Comparison of ENCODE assay signal across 28 mouse cellular contexts in the genomic region with DNA sequence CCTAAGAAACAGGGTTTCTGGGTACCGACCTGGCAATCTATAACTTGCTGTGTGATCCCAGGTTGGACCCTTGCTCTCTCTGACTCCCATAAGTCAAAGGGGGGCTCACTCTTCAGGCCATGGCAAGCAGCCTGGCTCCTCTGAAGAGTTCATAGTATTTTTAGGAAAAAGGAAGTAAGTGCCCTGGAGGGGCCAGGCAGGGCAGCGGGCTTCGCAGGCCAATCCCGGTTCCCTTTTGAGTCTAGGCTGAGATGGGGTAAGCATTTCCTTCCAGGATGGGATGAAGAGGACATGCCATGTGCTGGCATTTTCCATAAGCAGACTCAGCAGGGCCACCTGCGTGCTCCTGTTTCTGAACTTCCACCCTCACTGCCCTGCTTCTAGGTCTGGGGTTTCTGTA. TPM values are rescaled to one million over a fixed set of nuclear protein-coding genes. Genes with fewer than 3 reads are reported as not detected.
A peak's percentile ranks its signal among the peaks of the same experiment; 100 is the strongest.
DNase-seq lines count a peak whose midpoint lies in the region; ATAC-seq and TF ChIP-seq lines count a peak whose summit lies in the region.
"Had no signal": no experiment of that assay in that cellular context is flagged by ENCODE, and none has a peak within 500 bp of the region (broad histone marks: within the 10 kb centered on the region; RNA-seq: fewer than 3 reads in every experiment).

No protein-coding gene starts in this region.

- peak; percentile 46 for ATAC-seq in granulocyte monocyte progenitor cell, adult 5-6 weeks (replicated peaks; ENCODE audit: poor library complexity, severe bottlenecking)
- no peak for ATAC-seq in frontal cortex, adult (ENCODE audit: low TSS enrichment)
- no peak for ATAC-seq in heart, embryonic 11.5 days (replicated peaks; ENCODE audit: insufficient number of reproducible peaks, low FRiP score, low TSS enrichment)
- ATAC-seq: activated CD4-positive, CD25-positive, alpha-beta regulatory T cell, adult 4 months; intestine, embryonic 16.5 days had no signal

- peaks cover 32 to 73% of the 10 kb centered on the region in 2 experiments for H3K4me1 ChIP-seq in CH12.LX (ENCODE audit: control insufficient read depth in 1 of 2, insufficient read depth in 2 of 2)
- H3K4me1 ChIP-seq in bone marrow, adult 2 months (ENCODE audit: control insufficient read depth, insufficient read depth, low read length) = peaks cover 5% of the 10 kb centered on the region; the same call in 1 of the 2 replicates
- H3K4me1 ChIP-seq in heart, embryonic 11.5 days (ENCODE audit: control insufficient read depth, insufficient read depth, low read length) = no peaks in the 10 kb centered on the region

- H3K27me3 ChIP-seq in CH12.LX (replicated peaks) = peaks cover 2% of the 10 kb centered on the region
- H3K27me3 ChIP-seq in heart, embryonic 11.5 days (ENCODE audit: control insufficient read depth, insufficient read depth, low read length) = peaks cover 32% of the 10 kb centered on the region
- H3K27me3 ChIP-seq: embryonic facial prominence, embryonic 15.5 days; forebrain, embryonic 13.5 days had no signal

- TF ChIP-seq EP300 in CH12.LX (IDR thresholded peaks at IDR 0.05; ENCODE audit: low read length) = no peak

- intact Hi-C loops in left cerebral cortex, adult 2 months (cut with DNase I) = no loop called here
- intact Hi-C loops in left cerebral cortex, postnatal 10 days (cut with DNase I) = no loop called here

- dilution Hi-C loops in CH12.LX (cut with MboI; ENCODE audit: extremely low pct_ligation_motif_present, extremely low pct_unique_long_range_greater_than_20kb, low sequenced_read_pairs) = no loop called here

- no peak overlapping the region for H3K9ac ChIP-seq in CH12.LX (ENCODE audit: insufficient read depth, low read depth)
- no peak overlapping the region for H3K9ac ChIP-seq in heart, embryonic 11.5 days (ENCODE audit: low read depth, low read length)
- H3K9ac ChIP-seq: embryonic facial prominence, embryonic 15.5 days; liver, embryonic 15.5 days; lung, embryonic 14.5 days had no signal

- in situ Hi-C loops in CH12.LX (cut with MboI; ENCODE audit: low pct_ligation_motif_present, low pct_unique_long_range_greater_than_20kb, low sequenced_read_pairs) = loop anchor here (5.0 kb wide), 1 partner anchor 53 kb away; no protein-coding TSS in a partner anchor

- H3K79me2 ChIP-seq in CH12.LX (replicated peaks; ENCODE audit: control insufficient read depth, extremely low read depth, insufficient read depth, poor library complexity, severe bottlenecking) = no peaks in the 10 kb centered on the region

- no peak for TF ChIP-seq RAD21 in CH12.LX (IDR thresholded peaks at IDR 0.05; ENCODE audit: low read depth, low read length)

- no peak for DNase-seq in left cerebral cortex, adult 2 months (ENCODE audit: extremely low spot score in 1 of 2, low spot score in 2 of 2)
- no peak for DNase-seq in left cerebral cortex, postnatal 10 days (ENCODE audit: extremely low spot score in 1 of 2, low spot score in 2 of 2)
- no peak for DNase-seq in CH12.LX (ENCODE audit: extremely low read depth)
- DNase-seq: adrenal gland, adult 2 months; adrenal gland, postnatal 36 days; B cell, adult 2 months; cerebellum, adult 11 months; cerebellum, adult 9-10 months; gastrocnemius, postnatal 36 days; heart, postnatal 14 days; kidney, adult 8-10 months; kidney, postnatal 4 days; layer of hippocampus, adult 9-11 months; lung, embryonic 14.5 days; thymus, adult 18-20 months; thymus, postnatal 25 days had no signal

- H3K36me3 ChIP-seq in CH12.LX (replicated peaks in 1 of 2; ENCODE audit: control insufficient read depth in 1 of 2, insufficient read depth in 1 of 2, low read length in 1 of 2) = no peaks in the 10 kb centered on the region
- no peaks in the 10 kb centered on the region for H3K36me3 ChIP-seq in heart, embryonic 11.5 days (ENCODE audit: control insufficient read depth, insufficient read depth, low read length)
- H3K36me3 ChIP-seq: embryonic facial prominence, embryonic 10.5 days; embryonic facial prominence, embryonic 15.5 days; limb, embryonic 12.5 days; liver, embryonic 15.5 days had no signal

- 22% methylated on average over 5 of the region's 5 CpGs for whole genome bisulfite sequencing in bone marrow, adult 2 months
- 70% methylated on average over 5 of the region's 5 CpGs for WGBS in heart, embryonic 11.5 days (ENCODE audit: insufficient replicate concordance)

- H3K27ac ChIP-seq in left cerebral cortex, adult 2 months = peak overlapping the region; percentile 66; the same call in 1 of the 2 replicates
- H3K27ac ChIP-seq in CH12.LX (ENCODE audit: insufficient read depth, low read depth) = no peak overlapping the region
- H3K27ac ChIP-seq in bone marrow, adult 2 months (ENCODE audit: control insufficient read depth, insufficient read depth, low read depth, low read length, poor library complexity) = peak overlapping the region; percentile 2; the same call in 1 of the 2 replicates
- no peak overlapping the region for H3K27ac ChIP-seq in heart, embryonic 11.5 days (ENCODE audit: low read depth, low read length)
- H3K27ac ChIP-seq: embryonic facial prominence, embryonic 10.5 days; embryonic facial prominence, embryonic 15.5 days; forebrain, embryonic 13.5 days; kidney, postnatal 0 days; limb, embryonic 12.5 days; liver, embryonic 15.5 days had no signal

- no peak for TF ChIP-seq CTCF in left cerebral cortex, adult 2 months (IDR thresholded peaks at IDR 0.05)
- no peak for TF ChIP-seq CTCF in CH12.LX (conservative IDR thresholded peaks at IDR 0.05 in 1 of 2, IDR thresholded peaks at IDR 0.05 in 1 of 2; ENCODE audit: low read depth in 2 of 2, low read length in 2 of 2)
- no peak for TF ChIP-seq CTCF in bone marrow, adult 2 months (IDR thresholded peaks at IDR 0.05; ENCODE audit: control insufficient read depth, insufficient read depth, low read length)

- no peaks in the 10 kb centered on the region for H3K9me3 ChIP-seq in CH12.LX (replicated peaks; ENCODE audit: low read length)
- no peaks in the 10 kb centered on the region for H3K9me3 ChIP-seq in heart, embryonic 11.5 days (replicated peaks; ENCODE audit: control insufficient read depth, low read length)
- H3K9me3 ChIP-seq: embryonic facial prominence, embryonic 10.5 days; embryonic facial prominence, embryonic 15.5 days; forebrain, embryonic 13.5 days; limb, embryonic 12.5 days; liver, embryonic 15.5 days had no signal

- TF ChIP-seq POLR2A in CH12.LX (IDR thresholded peaks at IDR 0.05; ENCODE audit: low read depth, low read length) = no peak
- no peak for TF ChIP-seq POLR2A in bone marrow, adult 2 months (IDR thresholded peaks at IDR 0.05; ENCODE audit: borderline replicate concordance, control insufficient read depth, low read depth, low read length)

- no peak overlapping the region for H3K4me2 ChIP-seq in CH12.LX (ENCODE audit: insufficient read depth, low read depth, poor library complexity, severe bottlenecking)
- H3K4me2 ChIP-seq in heart, embryonic 11.5 days = no peak overlapping the region
- H3K4me2 ChIP-seq: embryonic facial prominence, embryonic 15.5 days; forebrain, embryonic 13.5 days; liver, embryonic 15.5 days; lung, embryonic 14.5 days had no signal

- no peak overlapping the region for H3K4me3 ChIP-seq in left cerebral cortex, adult 2 months
- H3K4me3 ChIP-seq in CH12.LX (replicated peaks in 1 of 3; ENCODE audit: low read depth in 2 of 3, low read length in 2 of 3, poor library complexity in 1 of 3) = no peak overlapping the region
- H3K4me3 ChIP-seq in bone marrow, adult 2 months (replicated peaks; ENCODE audit: control insufficient read depth, low read depth, low read length) = no peak overlapping the region
- no peak overlapping the region for H3K4me3 ChIP-seq in heart, embryonic 11.5 days (ENCODE audit: low read depth, low read length)
- H3K4me3 ChIP-seq: embryonic facial prominence, embryonic 10.5 days; embryonic facial prominence, embryonic 15.5 days; forebrain, embryonic 13.5 days; limb, embryonic 12.5 days; liver, embryonic 15.5 days had no signal

RNA-seq across cellular contexts. Expression of gene Sema4a, which starts 1.0 kb away (rescaled TPM):
- total RNA-seq in left cerebral cortex, adult 2 months (2021) = 10 to 100 TPM; 68.7 to 71.2 TPM
- total RNA-seq in left cerebral cortex, postnatal 10 days (2021) = 10 to 100 TPM; 46.5 to 52.6 TPM
- total RNA-seq in CH12.LX (2012; rRNA removed) (4.5 and 4.7 TPM in 2 replicates), CH12.LX (2014; rRNA removed) (2.3 and 3.5 TPM in 2 replicates)
- 7.1 and 7.9 TPM in 2 replicates for polyA plus RNA-seq in CH12.LX (2012; ENCODE audit: insufficient read length, low read depth)
- polyA plus RNA-seq in bone marrow, adult 2 months (2011; ENCODE audit: insufficient read depth, insufficient read length, low replicate concordance, missing spikeins) = 43.9 and 131 TPM in 2 replicates
- 24.0 and 38.5 TPM in 2 replicates for total RNA-seq in granulocyte monocyte progenitor cell, adult 5-6 weeks (2014; fragmentation: Nextera tagmentation)
- 25.1 and 35.7 TPM in 2 replicates for total RNA-seq in granulocyte monocyte progenitor cell, adult 5-6 weeks (2017)
- 0.80 and 0.92 TPM in 2 replicates for polyA plus RNA-seq in heart, embryonic 11.5 days (2014; fragmentation: Nextera tagmentation; extraction: Ambion mirVana)

RNA-seq across cellular contexts. Expression of gene Slc25a44, which starts 35.1 kb away (rescaled TPM):
- 10 to 100 TPM; 75.8 to 77.6 TPM for total RNA-seq in left cerebral cortex, adult 2 months (2021)
- total RNA-seq in left cerebral cortex, postnatal 10 days (2021) = 10 to 100 TPM; 60.3 to 62.5 TPM
- 8.9 and 11.5 TPM in 2 replicates for total RNA-seq in CH12.LX (2012; rRNA removed)
- total RNA-seq in CH12.LX (2014; rRNA removed) = 12.9 and 13.2 TPM in 2 replicates
- polyA plus RNA-seq in CH12.LX (2012; ENCODE audit: insufficient read length, low read depth) = 15.9 and 17.5 TPM in 2 replicates
- polyA plus RNA-seq in bone marrow, adult 2 months (2011; ENCODE audit: insufficient read depth, insufficient read length, low replicate concordance, missing spikeins) = 15.7 and 17.4 TPM in 2 replicates
- 13.1 and 13.5 TPM in 2 replicates for total RNA-seq in granulocyte monocyte progenitor cell, adult 5-6 weeks (2014; fragmentation: Nextera tagmentation)
- 11.6 and 13.8 TPM in 2 replicates for total RNA-seq in granulocyte monocyte progenitor cell, adult 5-6 weeks (2017)
- 14.8 and 15.6 TPM in 2 replicates for polyA plus RNA-seq in heart, embryonic 11.5 days (2014; fragmentation: Nextera tagmentation; extraction: Ambion mirVana)

RNA-seq across cellular contexts. Expression of gene Lmna, which starts 49.7 kb away (rescaled TPM):
- total RNA-seq in left cerebral cortex, adult 2 months (2021) = 10 to 100 TPM; 59.3 to 61.7 TPM
- 10 to 100 TPM; 47.2 to 48.6 TPM for total RNA-seq in left cerebral cortex, postnatal 10 days (2021)
- total RNA-seq in CH12.LX (2012; rRNA removed) = 60.7 and 67.7 TPM in 2 replicates
- total RNA-seq in CH12.LX (2014; rRNA removed) = 16.1 and 19.8 TPM in 2 replicates
- polyA plus RNA-seq in CH12.LX (2012; ENCODE audit: insufficient read length, low read depth) = 17.2 and 21.5 TPM in 2 replicates
- polyA plus RNA-seq in bone marrow, adult 2 months (2011; ENCODE audit: insufficient read depth, insufficient read length, low replicate concordance, missing spikeins) = 58.9 and 69.6 TPM in 2 replicates
- total RNA-seq in granulocyte monocyte progenitor cell, adult 5-6 weeks (2014; fragmentation: Nextera tagmentation) = not detected in 2 replicates
- total RNA-seq in granulocyte monocyte progenitor cell, adult 5-6 weeks (2017) = 0.41 and 1.6 TPM in 2 replicates
- polyA plus RNA-seq in heart, embryonic 11.5 days (2014; fragmentation: Nextera tagmentation; extraction: Ambion mirVana) = 78.2 and 82.0 TPM in 2 replicates

RNA-seq across cellular contexts. Expression of gene Pmf1, which starts 49.9 kb away (rescaled TPM):
- 1 to 10 TPM; 6.5 to 6.6 TPM for total RNA-seq in left cerebral cortex, adult 2 months (2021)
- 10 to 100 TPM; 10.3 to 11.5 TPM for total RNA-seq in left cerebral cortex, postnatal 10 days (2021)
- 99.1 and 99.9 TPM in 2 replicates for total RNA-seq in CH12.LX (2012; rRNA removed)
- 102 and 104 TPM in 2 replicates for total RNA-seq in CH12.LX (2014; rRNA removed)
- 135 and 144 TPM in 2 replicates for polyA plus RNA-seq in CH12.LX (2012; ENCODE audit: insufficient read length, low read depth)
- 60.1 and 67.5 TPM in 2 replicates for polyA plus RNA-seq in bone marrow, adult 2 months (2011; ENCODE audit: insufficient read depth, insufficient read length, low replicate concordance, missing spikeins)
- total RNA-seq in granulocyte monocyte progenitor cell, adult 5-6 weeks (2014; fragmentation: Nextera tagmentation) = 115 and 122 TPM in 2 replicates
- total RNA-seq in granulocyte monocyte progenitor cell, adult 5-6 weeks (2017) = 128 and 141 TPM in 2 replicates
- polyA plus RNA-seq in heart, embryonic 11.5 days (2014; fragmentation: Nextera tagmentation; extraction: Ambion mirVana) = 115 and 118 TPM in 2 replicates

Comparison
In these comparisons a context has a peak if more than half of its experiments do, and no peak if none do; other contexts are left out.
1. H3K27ac ChIP-seq: peak in left cerebral cortex, adult 2 months (single experiment) and bone marrow, adult 2 months (single experiment); none in CH12.LX (single experiment) and heart, embryonic 11.5 days (single experiment).
2. RNA of gene Sema4a, which starts 1.0 kb away (total RNA-seq): 68.7 to 71.2 TPM in left cerebral cortex, adult 2 months, 46.5 to 52.6 TPM in left cerebral cortex, postnatal 10 days and 24.0 to 38.5 TPM in granulocyte monocyte progenitor cell, adult 5-6 weeks; 2.3 to 4.7 TPM in CH12.LX; every median in the first group is over 4 times any median in the second.
3. RNA of gene Slc25a44, which starts 35.1 kb away (total RNA-seq): 75.8 to 77.6 TPM in left cerebral cortex, adult 2 months and 60.3 to 62.5 TPM in left cerebral cortex, postnatal 10 days; 11.6 to 13.8 TPM in granulocyte monocyte progenitor cell, adult 5-6 weeks and 8.9 to 13.2 TPM in CH12.LX; every median in the first group is over 4 times any median in the second.
4. RNA of gene Lmna, which starts 49.7 kb away (total RNA-seq): 16.1 to 67.7 TPM in CH12.LX, 59.3 to 61.7 TPM in left cerebral cortex, adult 2 months and 47.2 to 48.6 TPM in left cerebral cortex, postnatal 10 days; 0.41 to 1.6 TPM in granulocyte monocyte progenitor cell, adult 5-6 weeks; every median in the first group is over 4 times any median in the second.